Mouse (Mus musculus): ENCODE data around the gene Efnb3.

DNA sequence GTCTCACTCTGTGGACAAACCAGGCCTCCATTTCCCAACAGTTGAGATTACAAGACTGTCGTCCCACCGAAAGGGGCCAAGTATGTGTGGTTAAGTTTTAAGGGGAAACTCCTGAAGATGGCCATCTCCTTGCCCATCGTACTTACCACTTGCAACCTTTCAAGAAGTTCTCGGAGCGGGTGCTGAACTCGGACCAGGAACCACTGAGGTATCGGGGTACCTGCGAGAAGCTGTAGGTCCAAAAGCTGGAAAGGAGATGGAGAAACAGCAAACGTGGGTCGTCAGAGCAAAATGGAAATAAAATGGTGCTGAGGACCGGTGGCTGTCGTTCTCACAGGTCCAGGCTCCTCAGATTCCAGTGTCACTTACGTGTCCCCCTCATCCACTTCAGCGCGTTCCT, 18.3 kb upstream of the Efnb3 start:
- no peak for TF ChIP-seq POLR2A (IDR thresholded peaks at IDR 0.05; ENCODE audit: extremely low read depth, insufficient read depth, low read length)
- TF ChIP-seq CTCF (IDR thresholded peaks at IDR 0.05; ENCODE audit: extremely low read depth, insufficient read depth, low read length) = no peak

Data from cortical plate, adult 2 months (tissue).